Mouse (Mus musculus): ENCODE data around the gene Gm4177. TPM values are rescaled to one million over a fixed set of nuclear protein-coding genes. Genes with fewer than 3 reads are reported as not detected.
"Not testable (repeated sequence)": the region's sequence is repeated elsewhere in the genome, so short reads cannot be mapped to it uniquely, and the experiment has no call there.

Gm4177 gene
- total RNA-seq (2021), result not detected
- long read RNA-seq, experiment 1, result 0 reads
- long read RNA-seq, experiment 2, result 0 reads

DNA sequence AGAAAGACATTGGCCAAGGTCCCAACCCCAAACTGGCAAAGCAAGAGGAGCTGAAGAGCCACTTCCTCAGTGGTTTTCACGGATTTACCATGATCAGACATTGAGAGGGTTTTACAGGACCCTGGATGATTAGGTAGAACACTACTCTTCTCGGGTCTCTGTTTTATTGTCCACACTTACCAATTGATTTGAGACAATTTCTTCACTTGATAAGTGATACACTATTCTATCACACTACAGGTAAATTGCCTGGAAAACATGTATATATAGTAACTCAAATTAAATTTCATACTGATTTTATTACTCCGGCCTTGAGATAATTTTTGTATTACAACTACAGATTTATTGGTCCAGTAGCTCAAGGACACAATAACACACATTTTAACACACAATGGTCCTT, at the start of gene Gm4177:
Gene Gm4177, minus strand, starts transcription at position 101 of the 400 bp plus-strand sequence.
- DNase-seq (ENCODE audit: low spot score in 2 of 2), result not testable (repeated sequence)

DNA sequence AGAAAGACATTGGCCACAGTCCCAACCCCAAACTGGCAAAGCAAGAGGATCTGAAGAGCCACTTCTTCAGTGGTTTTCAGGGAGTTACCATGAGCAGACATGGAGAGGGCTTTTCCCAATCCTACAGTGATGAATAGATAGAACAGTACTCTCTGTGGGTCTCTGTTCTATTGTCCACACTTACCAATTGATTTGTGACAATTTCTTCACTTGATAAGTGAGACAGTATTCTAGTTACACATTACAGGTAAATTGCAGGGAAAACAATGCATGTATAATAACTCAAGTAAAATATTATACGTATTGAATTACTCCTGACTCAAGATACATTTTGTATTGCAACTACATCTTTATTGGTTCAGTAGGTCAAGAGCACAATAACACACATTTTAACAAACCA, 47.6 kb upstream of the Gm4177 start, which contains the start of gene Gm5725:
Gene Gm5725, minus strand, starts transcription at position 101 of the 400 bp plus-strand sequence.
- DNase-seq (ENCODE audit: low spot score in 2 of 2), result not testable (repeated sequence)

DNA sequence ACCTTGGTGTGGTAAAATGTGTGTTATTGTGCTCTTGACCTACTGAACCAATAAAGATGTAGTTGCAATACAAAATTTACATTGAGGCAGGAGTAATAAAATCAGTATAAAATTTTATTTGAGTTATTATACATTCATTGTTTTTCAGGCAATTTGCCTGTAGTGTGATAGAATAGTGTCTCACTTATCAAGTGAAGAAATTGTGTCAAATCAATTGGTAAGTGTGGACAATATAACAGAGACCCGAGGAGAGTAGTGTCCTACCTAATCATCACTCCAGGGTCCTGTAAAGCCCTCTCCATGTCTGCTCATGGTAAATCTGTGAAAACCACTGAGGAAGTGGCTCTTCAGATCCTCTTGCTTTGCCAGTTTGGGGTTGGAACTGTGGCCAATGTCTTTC, 35.5 kb upstream of the Gm4177 start, which contains the start of gene Vmn1r135:
Gene Vmn1r135, plus strand, starts transcription at position 301 of the 400 bp plus-strand sequence.
- DNase-seq (ENCODE audit: low spot score in 2 of 2), result not testable (repeated sequence)

DNA sequence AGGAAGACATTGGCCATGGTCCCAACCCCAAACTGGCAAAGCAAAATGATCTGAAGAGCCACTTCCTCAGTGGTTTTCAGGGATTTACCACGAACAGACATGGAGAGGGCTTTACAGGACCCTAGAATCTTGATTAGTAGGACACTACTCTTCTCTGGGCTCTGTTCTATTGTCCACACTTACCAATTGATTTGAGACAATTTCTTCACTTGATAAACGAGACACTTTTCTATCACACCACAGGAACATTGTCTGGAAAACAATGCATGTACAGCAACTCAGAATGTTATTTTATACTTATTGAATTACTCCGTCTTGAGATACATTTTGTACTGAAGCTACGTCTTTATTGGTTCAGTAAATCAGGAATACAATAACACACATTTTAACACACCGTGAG, 35.2 kb downstream of the Gm4177 start, which contains the start of gene Gm4175:
Gene Gm4175, minus strand, starts transcription at position 101 of the 400 bp plus-strand sequence.
- DNase-seq (ENCODE audit: low spot score in 2 of 2), result not testable (repeated sequence)

Other genes with a start within 250 kb of the Gm4177 start
- not detected for gene Vmn1r132, start 182.6 kb downstream of the Gm4177 start, total RNA-seq (2021)
- not detected for gene Gm4175, start 35.3 kb downstream of the Gm4177 start, total RNA-seq (2021)
- gene Vmn1r135, start 35.6 kb upstream of the Gm4177 start, total RNA-seq (2021), result not detected
- gene Gm5725, start 47.5 kb upstream of the Gm4177 start, total RNA-seq (2021), result not detected
- not detected for gene Gm5891, start 124.6 kb upstream of the Gm4177 start, total RNA-seq (2021)
- gene Vmn1r137, start 197.9 kb upstream of the Gm4177 start, total RNA-seq (2021), result not detected
- not detected for gene Vmn1r138, start 232.2 kb upstream of the Gm4177 start, total RNA-seq (2021)

All from adrenal gland, adult 18-20 months (tissue).